Mouse (Mus musculus) left cerebral cortex, postnatal 10 days (tissue): ENCODE measurements around the gene Ubxn7. TPM values are rescaled to one million over a fixed set of nuclear protein-coding genes. Genes with fewer than 3 reads are reported as not detected.

Experiments
- DNase-seq, 2 experiments: peaks; one replicate each; pipeline ENCODE4 v3.0.0; 2021 to 2022; ENCODE audit warnings: low spot score in 2 of 2, mixed read lengths in 1 of 2; ENCODE audit errors: extremely low spot score in 1 of 2
- intact Hi-C: fragments of 180-260 bp; cut with DNase I; formaldehyde crosslinking; loops from one replicate; pipeline ENCODE4 v1.15.1; 2025
- total RNA-seq, 2 experiments: library from RNA; stranded (reverse); gene quantifications; 2 replicates each; pipeline ENCODE4 v1.2.3; 2021

Gene Ubxn7
- total RNA-seq, 2 experiments from 2014 or later = 52.5 to 59.5 TPM

GRCm38 (mm10) chr16:32419517-32420483 is 87.7 kb downstream of the Ubxn7 start, which contains the start of gene Tctex1d2:
TSS of gene Tctex1d2 (plus strand) at chr16:32419702.
- intact Hi-C loops = no loop called here
- peak; percentile 94 to 98 for DNase-seq

- intact Hi-C loops = no loop called here
- no peak for DNase-seq
Measured at GRCm38 (mm10) chr16:32427506-32427905, 95.4 kb downstream of the Ubxn7 start.

DNA sequence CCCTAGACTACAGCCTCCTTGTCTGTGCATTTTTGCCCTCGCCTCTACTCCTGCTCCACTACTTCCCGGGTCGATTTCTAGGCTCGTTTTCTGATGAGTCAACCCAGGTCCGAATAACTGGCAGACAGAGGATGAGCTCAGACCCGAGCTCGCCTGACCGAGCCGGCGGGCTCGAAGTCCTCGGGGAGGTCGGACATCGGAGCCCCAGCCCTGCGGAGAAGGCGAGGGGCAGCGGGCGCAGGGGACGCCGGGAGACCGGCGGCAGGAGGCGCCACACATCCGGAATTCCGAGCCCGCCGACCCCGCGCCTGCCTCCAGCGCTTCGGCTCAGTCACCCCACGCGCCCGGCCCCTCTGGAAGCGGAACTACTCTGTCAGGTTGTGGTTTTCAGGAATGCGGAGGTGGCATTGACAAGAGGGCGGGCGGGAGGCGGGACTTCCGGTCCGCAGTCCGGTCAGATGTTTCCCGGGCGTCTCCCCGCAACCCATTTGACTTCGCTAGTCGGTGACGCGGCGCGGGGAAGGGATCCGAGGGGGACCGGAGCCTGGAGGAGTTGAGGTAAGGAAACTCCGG is 98.5 kb downstream of the Ubxn7 start, which contains the start of gene Pcyt1a:
Gene Pcyt1a (plus strand): TSS at position 448 of the 573 bp plus-strand sequence.
- intact Hi-C loops = no loop called here
- DNase-seq = peak; percentile 87 to 95

DNA sequence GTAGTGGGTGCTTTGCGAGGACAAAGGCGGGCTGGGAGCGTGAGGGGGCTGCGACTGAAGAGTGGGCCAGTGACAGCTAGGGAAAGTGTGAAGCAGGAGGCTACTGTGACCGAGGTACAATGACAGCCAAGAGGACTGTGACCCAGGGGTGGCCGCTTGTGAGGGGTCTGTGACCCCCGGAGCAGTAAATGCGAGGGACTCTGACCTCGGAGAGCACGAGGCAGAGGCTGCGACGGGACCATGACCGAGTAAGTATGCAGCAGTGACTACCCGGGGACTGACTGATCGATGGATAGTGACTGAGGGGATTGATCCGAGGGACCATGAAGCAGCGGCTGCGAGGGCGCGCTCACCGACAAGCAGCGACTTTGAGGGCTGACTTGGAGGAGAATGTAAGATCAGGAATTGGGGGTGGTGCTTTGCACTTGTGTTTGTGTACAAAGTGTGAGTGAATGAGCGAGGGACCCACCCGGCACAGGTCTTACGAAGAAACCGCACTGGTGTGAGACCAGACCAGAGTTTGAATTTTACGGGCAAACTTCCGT is 99.1 kb downstream of the Ubxn7 start:
- intact Hi-C loops = no loop called here
- DNase-seq = peak in 1 of 2 experiments; percentile 8

DNA sequence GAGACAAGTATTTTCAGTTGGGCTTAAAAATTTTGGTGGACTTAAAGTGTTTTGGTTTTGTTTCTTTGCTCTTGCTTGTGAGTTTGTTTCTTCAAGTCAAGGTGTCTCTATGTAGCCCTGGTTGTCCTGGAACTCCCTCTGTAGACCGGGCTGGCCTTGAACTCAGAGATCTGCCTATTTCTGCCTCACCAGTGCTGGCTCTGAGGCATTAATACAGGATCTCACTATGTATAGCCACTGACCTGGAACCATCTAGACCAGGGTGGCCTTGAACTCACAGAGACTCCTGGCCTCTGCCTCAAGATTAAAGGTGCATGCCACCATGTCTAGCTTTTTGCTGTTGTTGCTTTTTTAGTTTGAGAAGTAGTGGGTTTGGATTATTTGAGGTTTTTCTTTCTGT is 99.9 kb downstream of the Ubxn7 start:
- DNase-seq = no peak
- intact Hi-C loops = no loop called here

GRCm38 (mm10) chr16:32433138-32433537 is 101.1 kb downstream of the Ubxn7 start:
- DNase-seq = no peak
- intact Hi-C loops = no loop called here

- intact Hi-C loops = no loop called here
- no peak for DNase-seq
Measured at GRCm38 (mm10) chr16:32434066-32434465, 102.0 kb downstream of the Ubxn7 start.

GRCm38 (mm10) chr16:32434691-32435090 is 102.6 kb downstream of the Ubxn7 start:
- intact Hi-C loops = no loop called here
- DNase-seq = no peak

DNA sequence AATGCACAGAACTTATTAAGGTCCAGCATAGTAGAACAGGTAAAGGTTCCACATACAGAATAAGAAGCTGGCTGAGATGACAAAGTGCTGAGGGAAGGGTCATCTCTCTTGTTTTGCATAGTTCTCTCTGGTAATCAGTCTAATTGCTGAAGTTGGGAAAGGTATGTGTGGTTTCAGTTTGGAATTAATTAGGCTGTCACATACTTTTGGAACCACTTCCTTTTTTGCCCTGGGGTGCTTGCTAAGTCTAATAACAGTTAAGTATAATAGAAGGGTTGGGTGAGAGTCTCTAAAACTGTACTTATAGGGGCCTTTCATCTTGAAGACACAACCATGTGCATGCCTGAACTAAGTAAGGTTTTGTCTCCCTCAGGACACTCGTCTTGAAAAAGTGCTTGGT is 104.6 kb downstream of the Ubxn7 start:
- DNase-seq = no peak
- intact Hi-C loops = no loop called here

- DNase-seq = no peak
- intact Hi-C loops = no loop called here
Measured at GRCm38 (mm10) chr16:32437266-32437665, 105.2 kb downstream of the Ubxn7 start.

GRCm38 (mm10) chr16:32441432-32441831 is 109.4 kb downstream of the Ubxn7 start:
- DNase-seq = no peak
- intact Hi-C loops = no loop called here

Other genes with a start within 250 kb of the Ubxn7 start
- gene Pigx, start 232.5 kb upstream of the Ubxn7 start, total RNA-seq = 10 to 100 TPM; 27.7 to 33.5 TPM
- 10 to 100 TPM; 59.0 to 63.1 TPM for gene Cep19, start 232.5 kb upstream of the Ubxn7 start, total RNA-seq
- gene Nrros, start 166.7 kb upstream of the Ubxn7 start, total RNA-seq = 10 to 100 TPM in 1 of 2 experiments, 1 to 10 TPM in 1; 7.3 to 10.3 TPM
- not detected for gene Bex6, start 152.4 kb upstream of the Ubxn7 start, total RNA-seq
- gene Fbxo45, start 85.1 kb upstream of the Ubxn7 start, total RNA-seq = 10 to 100 TPM; 39.7 to 39.8 TPM
- 10 to 100 TPM; 11.3 to 13.3 TPM for gene Wdr53, start 85.0 kb upstream of the Ubxn7 start, total RNA-seq
- gene Smco1, start 60.8 kb upstream of the Ubxn7 start, total RNA-seq = not detected
- gene Rnf168, start 54.8 kb upstream of the Ubxn7 start, total RNA-seq = 10 to 100 TPM; 29.6 to 34.4 TPM
- under 1 TPM in 1 of 2 experiments, not detected in 1; 0.28 TPM for gene Tm4sf19, start 68.2 kb downstream of the Ubxn7 start, total RNA-seq
- 10 to 100 TPM; 13.9 to 16.1 TPM for gene Tctex1d2, start 87.4 kb downstream of the Ubxn7 start, total RNA-seq
- 10 to 100 TPM; 44.1 to 44.3 TPM for gene Pcyt1a, start 98.7 kb downstream of the Ubxn7 start, total RNA-seq
- not detected for gene Slc51a, start 155.6 kb downstream of the Ubxn7 start, total RNA-seq
- not detected for gene Zdhhc19, start 164.0 kb downstream of the Ubxn7 start, total RNA-seq